Mouse (Mus musculus) urinary bladder, postnatal 36 days (tissue): ENCODE results near the gene Numb.

Experiments used
- DNase-seq, 2 experiments: peaks; one replicate each; pipeline ENCODE4 v3.0.0; 2022; ENCODE audit warnings: low spot score in 2 of 2, mixed read lengths in 1 of 2

The Numb gene

GRCm38 (mm10) chr12:83852512-83853213 lies 69.1 kb downstream of the Numb start:
- DNase-seq = no peak

GRCm38 (mm10) chr12:83850334-83850733 lies 71.4 kb downstream of the Numb start:
- no peak for DNase-seq

DNA sequence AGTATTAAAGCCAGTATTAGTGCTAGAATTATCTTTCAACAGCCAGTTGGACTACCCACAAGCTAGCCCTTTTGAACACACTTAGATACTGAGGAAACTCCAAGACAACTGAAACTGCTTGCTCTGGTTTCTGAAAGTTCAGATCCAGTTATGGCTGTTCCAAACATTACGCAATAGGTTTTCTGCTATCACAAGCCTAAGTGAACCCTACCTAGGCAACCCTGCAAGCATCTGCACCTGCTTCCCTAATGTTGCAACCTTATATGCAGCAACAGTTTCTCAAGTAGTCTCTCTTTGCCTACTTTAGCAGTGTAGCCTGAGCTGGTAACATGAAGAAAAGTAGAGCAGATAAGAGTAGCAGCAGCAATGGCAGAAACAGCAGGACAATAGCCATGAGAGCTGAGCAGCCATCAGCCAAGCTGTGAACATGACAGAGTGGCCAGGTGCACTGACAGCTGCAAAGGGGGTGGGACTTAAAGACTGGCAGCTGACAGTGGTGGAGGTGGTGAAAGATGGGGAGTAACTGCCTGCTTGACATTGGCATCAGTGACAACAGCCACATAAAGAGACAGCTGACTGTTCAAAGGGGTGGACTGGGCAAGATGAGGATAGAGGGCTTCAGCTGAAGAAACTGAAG lies 73.0 kb downstream of the Numb start:
- DNase-seq = no peak

DNA sequence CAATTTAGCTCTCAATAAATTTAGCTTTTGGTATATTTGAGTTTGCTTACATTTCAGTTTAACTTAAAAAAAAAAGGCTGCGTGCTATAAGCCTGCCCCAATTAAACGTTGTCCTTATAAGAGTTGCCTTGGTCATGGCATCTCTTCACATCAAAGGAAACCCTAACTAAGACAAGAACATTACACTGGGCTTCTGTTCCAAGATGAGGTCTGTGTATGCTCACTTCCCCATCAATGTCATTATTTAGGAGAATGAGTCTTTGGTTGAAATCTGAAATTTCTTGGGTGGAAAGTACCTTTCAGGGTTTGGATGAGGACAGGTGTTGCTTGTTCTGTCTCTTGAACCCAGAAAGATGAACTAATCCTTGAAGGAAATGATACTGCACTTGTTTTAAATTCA lies 73.9 kb downstream of the Numb start:
- no peak for DNase-seq

DNA sequence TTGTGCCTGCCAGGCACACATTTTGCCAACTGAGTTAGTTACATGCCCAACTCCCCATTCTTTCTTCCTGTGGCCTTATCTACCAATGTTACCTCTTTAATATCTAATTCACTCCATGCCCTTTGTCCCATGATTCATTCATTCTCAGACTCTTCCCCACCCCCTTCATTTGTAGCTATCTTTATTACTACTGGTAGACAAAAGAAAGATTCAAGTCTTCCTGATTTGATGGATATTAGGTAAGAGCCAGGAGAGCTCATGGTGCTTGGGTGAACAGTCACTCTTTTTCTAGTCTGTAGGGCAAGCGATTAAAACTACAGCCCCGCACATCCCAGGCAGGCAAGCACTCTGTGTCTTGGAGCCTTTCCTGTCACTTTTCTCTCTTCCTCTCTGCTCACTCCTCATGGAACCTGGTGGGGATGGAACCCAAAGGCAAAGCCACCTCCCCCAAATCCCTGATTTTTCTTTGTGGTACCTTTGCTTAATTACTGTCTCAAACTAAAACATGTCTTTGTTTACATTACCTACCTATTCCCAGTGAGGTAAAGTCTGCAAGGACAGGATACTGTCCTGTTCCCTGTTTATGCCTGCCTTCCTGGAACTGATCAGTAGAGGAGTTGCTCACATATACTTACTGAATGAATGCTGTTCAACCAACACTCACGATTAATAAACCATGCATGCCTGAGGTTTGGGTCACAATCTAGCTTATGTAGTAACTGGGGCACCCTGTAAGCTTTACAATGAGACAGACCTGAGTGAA lies 78.9 kb downstream of the Numb start:
- no peak for DNase-seq

GRCm38 (mm10) chr12:83841409-83842190 lies 80.1 kb downstream of the Numb start:
- no peak for DNase-seq

GRCm38 (mm10) chr12:83833979-83834378 lies 87.8 kb downstream of the Numb start:
- DNase-seq = no peak

GRCm38 (mm10) chr12:83830424-83830823 lies 91.3 kb downstream of the Numb start:
- DNase-seq = no peak

DNA sequence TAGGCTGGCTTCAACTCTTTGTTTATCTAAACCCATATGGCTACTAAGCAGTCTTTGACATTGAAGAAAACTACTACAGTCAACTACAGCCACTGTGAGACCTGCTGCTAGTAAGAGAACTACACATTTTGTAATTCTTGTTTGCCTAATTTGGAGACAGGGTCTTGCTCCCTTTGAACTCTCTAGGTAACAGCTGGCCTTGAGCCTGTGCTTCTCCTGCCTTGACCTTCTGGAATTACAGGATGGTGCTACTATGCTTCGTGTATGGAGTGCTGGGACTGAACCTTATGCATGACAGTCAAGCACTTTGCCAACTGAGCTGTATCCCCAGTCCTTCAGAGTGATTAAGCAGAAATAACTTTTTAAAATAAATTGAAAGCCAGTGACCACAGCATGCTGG lies 105.1 kb downstream of the Numb start:
- DNase-seq = no peak

DNA sequence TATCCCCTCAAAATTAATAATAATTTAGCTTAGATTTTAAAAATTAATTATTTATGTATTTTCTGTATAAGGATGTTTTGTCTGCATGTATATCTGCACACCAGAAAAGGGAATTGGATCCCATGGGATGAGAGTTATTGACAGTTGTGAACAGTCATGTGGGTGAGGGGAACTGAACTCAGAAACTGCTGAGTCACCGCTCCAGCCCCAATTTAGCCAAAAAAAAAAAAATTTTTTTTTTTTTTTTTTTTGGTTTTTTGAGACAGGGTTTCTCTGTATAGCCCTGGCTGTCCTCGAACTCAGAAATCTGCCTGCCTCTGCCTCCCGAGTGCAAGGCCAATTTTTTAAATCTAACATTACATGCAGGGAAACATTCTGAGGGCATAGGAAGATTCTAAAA lies 109.8 kb downstream of the Numb start:
- no peak for DNase-seq

- no peak for DNase-seq
Measured at GRCm38 (mm10) chr12:83803641-83804040, 118.1 kb downstream of the Numb start.

DNA sequence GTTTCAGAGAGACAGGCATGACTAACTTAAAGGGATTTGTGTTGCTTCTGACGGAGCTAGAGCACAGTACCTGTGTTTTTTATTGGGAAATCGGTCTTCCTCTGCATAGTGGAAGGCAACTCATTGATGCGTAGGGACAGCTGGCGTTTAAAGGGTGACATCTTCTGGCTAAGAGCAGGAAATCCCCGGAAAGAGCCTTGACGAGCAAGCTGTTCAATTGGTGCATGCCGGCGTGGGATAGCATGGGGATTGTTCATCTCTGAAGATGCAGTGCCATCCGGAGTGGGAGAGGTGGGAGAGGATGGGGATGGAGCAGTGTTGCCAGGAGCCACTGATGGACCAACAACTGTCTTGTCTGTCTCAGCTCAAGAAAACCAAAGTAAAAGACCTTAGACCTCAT lies 120.8 kb downstream of the Numb start:
- no peak for DNase-seq

DNA sequence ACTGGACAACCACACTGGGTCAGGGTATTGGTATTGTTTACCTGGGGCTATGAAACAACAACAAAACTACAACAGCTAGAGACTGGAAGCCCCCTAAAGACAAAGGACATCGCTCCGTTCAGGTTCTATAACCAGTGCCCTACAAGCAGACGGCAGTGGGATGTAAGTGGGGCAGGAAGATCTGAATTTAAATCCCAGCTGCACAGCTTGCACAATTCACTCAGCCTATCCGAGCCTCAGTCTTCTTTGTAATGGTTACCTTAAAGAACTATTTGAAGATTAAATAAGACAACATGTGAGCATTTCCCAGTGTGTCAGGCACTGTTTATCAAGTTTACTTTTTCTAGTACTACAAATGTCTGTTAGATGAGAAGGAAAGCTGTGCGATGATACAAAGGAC lies 123.4 kb downstream of the Numb start:
- no peak for DNase-seq

DNA sequence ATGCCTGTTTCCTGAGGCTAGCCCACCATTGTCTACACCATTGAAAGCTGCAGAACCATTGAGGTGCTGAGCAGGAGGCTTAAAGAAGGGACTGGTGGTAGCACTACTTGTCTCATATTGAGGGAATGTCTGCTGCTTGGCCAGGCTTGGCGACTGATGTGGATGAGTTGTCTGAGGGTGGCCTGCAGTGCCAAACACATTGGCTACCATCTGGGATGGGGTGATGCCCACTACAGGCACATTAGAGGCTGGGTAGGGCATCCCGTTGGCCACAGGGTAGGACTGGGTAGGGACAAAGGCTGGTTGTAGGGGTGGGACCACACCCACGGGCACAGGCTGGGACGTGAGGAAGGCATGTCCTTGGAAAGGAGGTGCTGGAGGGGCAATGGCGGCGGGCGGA lies 126.1 kb downstream of the Numb start:
- DNase-seq = no peak

- peak in 1 of 2 experiments; percentile 48 for DNase-seq
Measured at GRCm38 (mm10) chr12:83795051-83795450, 126.7 kb downstream of the Numb start.

GRCm38 (mm10) chr12:83792706-83793410 lies 128.9 kb downstream of the Numb start:
- DNase-seq = no peak

DNA sequence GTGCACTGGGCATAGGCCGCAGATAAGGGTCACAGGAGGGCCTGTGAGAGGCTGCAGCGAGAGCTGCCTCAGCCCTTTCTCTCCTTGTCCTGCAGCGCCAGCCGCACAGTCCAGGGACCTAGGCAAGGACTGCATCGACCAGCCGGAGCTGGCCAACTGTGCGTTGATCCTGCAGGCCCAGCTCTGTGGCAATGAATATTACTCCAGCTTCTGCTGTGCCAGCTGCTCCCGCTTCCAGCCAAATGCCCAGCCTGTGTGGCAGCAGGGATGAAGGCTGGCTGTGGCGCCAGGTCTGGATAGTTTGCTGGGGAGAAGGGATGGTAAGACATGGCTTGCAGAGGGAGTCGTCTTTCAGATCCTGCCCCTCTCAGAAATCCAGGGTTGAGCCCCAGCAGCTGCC lies 130.0 kb downstream of the Numb start:
- DNase-seq = no peak

DNA sequence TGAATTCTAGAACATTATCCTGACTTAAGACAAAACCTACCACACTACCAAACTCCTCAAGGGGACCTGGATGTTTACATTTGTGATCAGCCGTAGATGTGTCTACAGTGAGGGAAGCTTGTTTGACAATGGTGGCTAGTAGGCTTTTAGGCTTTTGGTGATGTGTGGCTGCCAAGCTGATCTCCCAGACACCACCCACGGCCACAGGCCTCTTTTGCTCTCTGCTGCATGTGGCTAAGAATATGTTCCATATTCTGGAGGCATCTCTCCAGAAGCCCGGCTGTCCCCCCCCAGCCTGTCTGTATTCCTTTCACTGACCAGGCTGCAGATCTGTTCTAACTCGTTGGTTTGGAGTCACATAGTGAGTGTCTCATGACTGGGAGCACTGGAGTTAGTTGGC lies 131.0 kb downstream of the Numb start:
- DNase-seq = no peak

DNA sequence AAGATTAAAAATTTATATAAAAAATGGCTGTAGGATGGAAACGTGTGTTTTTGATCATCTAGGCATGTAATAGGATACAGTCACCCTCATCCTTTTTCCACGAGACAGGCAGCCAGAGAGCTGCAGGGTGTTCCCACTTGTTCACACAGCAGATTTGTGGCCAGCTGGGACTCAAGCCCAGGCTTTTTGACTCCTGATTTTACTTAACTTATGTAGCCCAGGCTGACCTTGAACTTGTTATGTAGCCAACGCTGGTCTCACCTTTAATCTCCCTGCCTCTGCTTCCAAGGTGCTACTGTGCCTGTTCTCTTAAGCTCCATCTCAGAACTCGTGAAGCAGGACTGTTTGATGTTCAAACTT lies 132.0 kb downstream of the Numb start:
- no peak for DNase-seq

GRCm38 (mm10) chr12:83789051-83789780 lies 132.5 kb downstream of the Numb start:
- DNase-seq = no peak

DNA sequence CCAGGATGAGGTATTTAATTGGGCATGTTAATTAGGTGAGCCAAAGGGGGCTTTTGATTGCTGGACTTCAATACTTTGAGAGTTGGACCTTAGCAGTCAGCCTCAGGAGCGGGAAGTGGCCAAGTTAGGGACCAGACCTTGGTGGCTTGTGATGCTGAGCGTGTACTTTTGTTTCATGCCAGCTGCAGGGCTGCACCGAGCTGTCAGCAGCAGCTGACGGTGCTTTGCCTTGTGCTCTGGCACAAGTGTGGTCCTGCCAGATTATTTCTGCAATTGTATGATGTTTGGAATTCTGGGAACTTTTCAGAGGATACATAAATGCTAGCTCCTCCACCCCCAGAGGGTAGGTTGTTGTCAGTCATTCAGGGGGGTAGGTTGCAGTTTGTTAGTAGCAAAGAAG lies 136.4 kb downstream of the Numb start:
- no peak for DNase-seq
